Mouse (Mus musculus): ENCODE data around the gene Gins2. TPM values are rescaled to one million over a fixed set of nuclear protein-coding genes. Genes with fewer than 3 reads are reported as not detected.
A peak's percentile ranks its signal among the peaks of the same experiment; 100 is the strongest.

The Gins2 gene
- polyA plus RNA-seq (2015; fragmentation: Nextera tagmentation; extraction: Ambion mirVana), result 88.4 and 88.8 TPM in 2 replicates

- Histone ChIP-seq H3K9ac (peak within 1 kb of the TSS; percentile 70), H3K4me3 (replicated peaks) (peak within 1 kb of the TSS; percentile 67), H3K4me1 (replicated peaks) (peaks cover 13% of the 10 kb centered on the region; the same call in 1 of the 2 replicates), H3K27ac (peak within 1 kb of the TSS; percentile 51; the same call in 1 of the 2 replicates), H3K4me2 (replicated peaks) (peak within 1 kb of the TSS; percentile 84), H3K9me3 (no peaks in the 10 kb centered on the region), H3K36me3 (peaks cover 6% of the 10 kb centered on the region; the same call in 1 of the 2 replicates), H3K27me3 (replicated peaks) (no peaks in the 10 kb centered on the region)
- peak; percentile 99 for ATAC-seq
- under 1% methylated on average over 67 of the region's 67 CpGs for WGBS
Measured at GRCm38 (mm10) chr8:120588908-120589771, at the start of gene Gins2. TSS of gene Gins2 (minus strand) at chr8:120589304.

GRCm38 (mm10) chr8:120634329-120634839, 45.3 kb upstream of the Gins2 start:
- WGBS, result under 1% methylated on average over 27 of the region's 42 CpGs
- peak; percentile 81 for ATAC-seq

GRCm38 (mm10) chr8:120633665-120634271, 44.7 kb upstream of the Gins2 start:
- Histone ChIP-seq H3K36me3 (no peaks in the 10 kb centered on the region), H3K4me3 (replicated peaks) (peak overlapping the region; percentile 63), H3K4me1 (replicated peaks) (peaks cover 13% of the 10 kb centered on the region; the same call in 1 of the 2 replicates), H3K9ac (peak overlapping the region; percentile 54), H3K27ac (no peak overlapping the region), H3K27me3 (replicated peaks) (peaks cover 11% of the 10 kb centered on the region), H3K4me2 (replicated peaks) (peak overlapping the region; percentile 99), H3K9me3 (no peaks in the 10 kb centered on the region)
- 3% methylated on average over 44 of the region's 44 CpGs for WGBS
- peak; percentile 54 for ATAC-seq

More at GRCm38 (mm10) chr8:120634329-120634839, 45.3 kb upstream of the Gins2 start:
- Histone ChIP-seq H3K27ac (no peak overlapping the region), H3K4me1 (replicated peaks) (peaks cover 13% of the 10 kb centered on the region; the same call in 1 of the 2 replicates), H3K4me3 (replicated peaks) (peak overlapping the region; percentile 63), H3K4me2 (replicated peaks) (peak overlapping the region; percentile 99), H3K27me3 (replicated peaks) (peaks cover 11% of the 10 kb centered on the region), H3K9ac (peak overlapping the region; percentile 54), H3K36me3 (no peaks in the 10 kb centered on the region), H3K9me3 (no peaks in the 10 kb centered on the region)

DNA sequence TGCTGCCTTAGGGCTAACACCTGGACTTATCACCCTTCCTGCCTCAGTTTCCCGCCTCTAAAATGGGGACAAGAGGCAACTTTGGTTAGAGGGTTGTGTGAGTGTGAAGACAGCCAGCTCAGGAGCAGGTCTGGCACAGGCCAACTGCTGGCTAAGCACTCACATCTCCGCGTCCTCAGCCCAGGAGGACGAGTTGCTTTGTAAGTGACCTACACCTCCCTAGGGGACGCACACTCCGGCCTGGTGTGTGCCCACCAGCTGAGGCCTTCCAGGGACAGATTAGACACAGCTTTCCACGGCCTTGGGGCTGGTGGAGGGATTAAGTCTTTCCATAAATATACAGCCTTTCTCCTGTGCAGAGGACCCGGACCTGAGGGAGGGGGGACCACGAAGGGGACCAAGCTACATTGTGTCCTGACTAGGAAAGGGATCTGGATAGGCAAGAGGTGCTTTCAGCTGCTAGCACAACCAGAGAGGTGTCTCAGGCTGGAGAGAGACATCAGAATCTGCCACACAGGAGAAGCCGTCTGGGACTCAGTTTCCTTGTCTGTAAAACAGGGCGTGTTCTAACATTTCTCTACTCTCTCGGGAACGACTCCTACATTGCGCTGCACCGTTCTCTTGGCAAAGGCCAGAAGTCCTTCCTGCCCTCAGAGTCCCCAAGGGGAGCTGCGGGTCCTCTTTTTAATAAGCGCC, 44.0 kb upstream of the Gins2 start:
- Histone ChIP-seq H3K4me3 (replicated peaks) (peak overlapping the region; percentile 63), H3K27me3 (replicated peaks) (peaks cover 11% of the 10 kb centered on the region), H3K9ac (no peak overlapping the region), H3K9me3 (no peaks in the 10 kb centered on the region), H3K4me1 (replicated peaks) (peaks cover 13% of the 10 kb centered on the region; the same call in 1 of the 2 replicates), H3K4me2 (replicated peaks) (peak overlapping the region; percentile 99), H3K27ac (no peak overlapping the region), H3K36me3 (no peaks in the 10 kb centered on the region)
- no peak for ATAC-seq
- 43% methylated on average over 17 of the region's 17 CpGs for WGBS

GRCm38 (mm10) chr8:120631441-120632375, 42.6 kb upstream of the Gins2 start:
- Histone ChIP-seq H3K9me3 (no peaks in the 10 kb centered on the region), H3K4me3 (replicated peaks) (no peak overlapping the region), H3K9ac (no peak overlapping the region), H3K27ac (no peak overlapping the region), H3K36me3 (no peaks in the 10 kb centered on the region), H3K27me3 (replicated peaks) (peaks cover 11% of the 10 kb centered on the region), H3K4me1 (replicated peaks) (peaks cover 13% of the 10 kb centered on the region; the same call in 1 of the 2 replicates), H3K4me2 (replicated peaks) (no peak overlapping the region)
- WGBS, result 80% methylated on average over 21 of the region's 21 CpGs
- ATAC-seq, result no peak

- no peak for ATAC-seq
- H3K4me1 ChIP-seq (replicated peaks), result peaks cover 13% of the 10 kb centered on the region; the same call in 1 of the 2 replicates
- WGBS, result 45% methylated on average over 6 of the region's 6 CpGs
- H3K9me3 ChIP-seq, result no peaks in the 10 kb centered on the region
- H3K4me2 ChIP-seq (replicated peaks), result no peak overlapping the region
- no peak overlapping the region for H3K4me3 ChIP-seq (replicated peaks)
- H3K27me3 ChIP-seq (replicated peaks), result peaks cover 11% of the 10 kb centered on the region
- H3K27ac ChIP-seq, result no peak overlapping the region
- H3K36me3 ChIP-seq, result no peaks in the 10 kb centered on the region
- H3K9ac ChIP-seq, result no peak overlapping the region
Measured at GRCm38 (mm10) chr8:120630848-120631247, 41.7 kb upstream of the Gins2 start.

DNA sequence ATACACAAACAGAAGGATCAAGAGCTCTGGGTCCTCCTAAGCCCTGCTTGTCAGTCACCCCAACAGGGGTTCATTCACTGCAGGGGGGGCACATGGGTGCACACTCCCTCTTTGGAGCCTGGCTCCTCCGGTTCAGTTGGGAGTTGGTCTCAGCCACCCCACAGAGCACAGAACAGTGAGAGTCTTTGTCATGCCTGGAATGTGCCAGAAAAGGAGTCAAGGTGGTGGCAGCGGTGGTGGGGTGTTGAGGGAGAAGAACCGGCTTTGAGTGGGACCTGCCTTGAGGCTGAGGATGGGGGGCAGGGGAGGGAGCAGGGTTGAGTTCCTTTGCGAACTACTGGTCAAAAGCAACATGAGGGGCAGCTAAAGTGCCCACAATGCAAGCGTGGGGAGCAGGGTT, 40.9 kb upstream of the Gins2 start:
- ATAC-seq, result no peak
- 63% methylated on average over 5 of the region's 5 CpGs for WGBS
- Histone ChIP-seq H3K4me3 (replicated peaks) (no peak overlapping the region), H3K27me3 (replicated peaks) (peaks cover 11% of the 10 kb centered on the region), H3K9ac (no peak overlapping the region), H3K9me3 (no peaks in the 10 kb centered on the region), H3K4me2 (replicated peaks) (no peak overlapping the region), H3K27ac (no peak overlapping the region), H3K4me1 (replicated peaks) (peaks cover 13% of the 10 kb centered on the region; the same call in 1 of the 2 replicates), H3K36me3 (no peaks in the 10 kb centered on the region)

- Histone ChIP-seq H3K27ac (no peak overlapping the region), H3K9ac (no peak overlapping the region), H3K4me1 (replicated peaks) (no peaks in the 10 kb centered on the region; the same call in 1 of the 2 replicates), H3K36me3 (no peaks in the 10 kb centered on the region), H3K4me3 (replicated peaks) (no peak overlapping the region), H3K4me2 (replicated peaks) (no peak overlapping the region), H3K9me3 (no peaks in the 10 kb centered on the region), H3K27me3 (replicated peaks) (no peaks in the 10 kb centered on the region; the same call in 1 of the 2 replicates)
- ATAC-seq, result no peak
- 88% methylated on average over 5 of the region's 5 CpGs for WGBS
Measured at GRCm38 (mm10) chr8:120627298-120627697, 38.2 kb upstream of the Gins2 start.

GRCm38 (mm10) chr8:120626461-120626860, 37.4 kb upstream of the Gins2 start:
- Histone ChIP-seq H3K27ac (no peak overlapping the region), H3K36me3 (no peaks in the 10 kb centered on the region), H3K9me3 (no peaks in the 10 kb centered on the region), H3K9ac (no peak overlapping the region), H3K27me3 (replicated peaks) (no peaks in the 10 kb centered on the region; the same call in 1 of the 2 replicates), H3K4me3 (replicated peaks) (no peak overlapping the region), H3K4me1 (replicated peaks) (no peaks in the 10 kb centered on the region; the same call in 1 of the 2 replicates), H3K4me2 (replicated peaks) (no peak overlapping the region)
- 63% methylated on average over 11 of the region's 11 CpGs for WGBS
- ATAC-seq, result no peak

DNA sequence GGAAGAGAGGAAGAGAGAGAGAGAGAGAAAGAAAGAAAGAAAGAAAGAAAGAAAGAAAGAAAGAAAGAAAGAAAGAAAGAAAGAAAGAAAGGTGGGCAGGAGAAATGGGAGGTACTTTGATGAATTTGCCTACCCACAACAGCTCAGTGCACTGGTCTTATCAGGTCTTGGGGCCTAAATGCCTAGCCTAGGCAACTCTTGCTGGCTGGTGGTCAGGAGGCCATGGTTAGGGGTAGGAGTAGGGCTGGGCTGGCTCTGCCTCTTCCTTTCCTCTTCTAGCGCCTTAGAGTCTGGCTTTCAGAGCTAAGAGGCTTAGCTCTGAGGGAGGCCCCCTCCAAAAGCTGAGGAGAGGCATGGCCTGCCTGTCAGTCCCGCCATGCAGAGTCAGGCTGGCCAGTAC, 34.5 kb upstream of the Gins2 start:
- H3K27me3 ChIP-seq (replicated peaks), result no peaks in the 10 kb centered on the region; the same call in 1 of the 2 replicates
- no peaks in the 10 kb centered on the region for H3K9me3 ChIP-seq
- H3K9ac ChIP-seq, result no peak overlapping the region
- 0 out of 2 replicates have a peak, but pooled peaks have one; percentile 17 for ATAC-seq
- peaks cover 5% of the 10 kb centered on the region; the same call in 1 of the 2 replicates for H3K4me1 ChIP-seq (replicated peaks)
- 59% methylated on average over 2 of the region's 2 CpGs for WGBS
- no peak overlapping the region for H3K4me2 ChIP-seq (replicated peaks)
- H3K27ac ChIP-seq, result no peak overlapping the region
- H3K4me3 ChIP-seq (replicated peaks), result no peak overlapping the region
- no peaks in the 10 kb centered on the region for H3K36me3 ChIP-seq

DNA sequence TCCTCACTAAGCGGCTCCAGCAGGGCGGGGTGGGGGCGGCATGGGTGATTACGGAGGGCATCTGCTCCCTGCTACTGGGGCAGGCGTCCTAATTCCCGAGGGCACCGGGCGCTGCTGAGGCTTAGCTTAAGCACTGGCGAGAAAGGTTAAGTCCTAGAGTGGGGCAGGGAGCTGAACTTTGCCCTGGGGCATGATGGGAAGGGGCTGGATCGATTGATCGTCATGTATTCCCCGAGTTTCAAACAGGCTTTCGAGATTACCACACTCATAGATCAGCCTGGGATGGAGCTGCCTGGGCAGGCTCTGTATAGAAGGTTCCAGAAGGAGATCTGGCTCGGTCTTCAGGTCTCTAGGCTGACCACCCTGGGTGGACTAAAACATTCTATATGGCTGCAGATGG, 33.1 kb upstream of the Gins2 start:
- H3K9ac ChIP-seq, result no peak overlapping the region
- peaks cover 5% of the 10 kb centered on the region; the same call in 1 of the 2 replicates for H3K4me1 ChIP-seq (replicated peaks)
- H3K27me3 ChIP-seq (replicated peaks), result no peaks in the 10 kb centered on the region; the same call in 1 of the 2 replicates
- H3K4me2 ChIP-seq (replicated peaks), result no peak overlapping the region
- ATAC-seq, result no peak
- H3K36me3 ChIP-seq, result no peaks in the 10 kb centered on the region
- no peak overlapping the region for H3K27ac ChIP-seq
- no peaks in the 10 kb centered on the region for H3K9me3 ChIP-seq
- WGBS, result 64% methylated on average over 14 of the region's 14 CpGs
- H3K4me3 ChIP-seq (replicated peaks), result no peak overlapping the region

All from intestine, embryonic 15.5 days (tissue).